Mouse (Mus musculus): ENCODE measurements around the gene Paqr9. TPM values are rescaled to one million over a fixed set of nuclear protein-coding genes. Genes with fewer than 3 reads are reported as not detected.

The Paqr9 gene
- polyA plus RNA-seq, 1 experiment from 2014 or later, result 63.6 TPM

DNA sequence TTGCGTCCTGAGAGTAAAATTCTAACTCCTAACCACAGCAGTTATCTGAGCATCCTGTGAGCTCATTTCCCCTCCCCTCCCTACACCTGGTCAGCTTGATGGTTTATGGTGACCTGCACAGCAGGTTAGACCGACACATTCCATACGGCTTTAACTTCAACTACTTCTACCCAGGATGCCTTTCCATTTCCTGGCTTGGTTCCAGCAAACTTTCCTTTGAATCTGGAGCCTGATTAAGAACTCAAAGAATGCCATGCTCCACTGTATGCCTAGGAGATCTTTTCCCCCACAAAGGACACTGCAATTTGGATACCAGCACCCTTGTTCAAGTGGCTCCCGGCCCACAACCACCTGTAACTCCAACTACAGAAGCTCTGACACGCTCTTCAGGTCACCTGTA, 38.9 kb upstream of the Paqr9 start:
- H3K4me3 ChIP-seq (ENCODE audit: low read depth, low read length), result no peak overlapping the region
- no peaks in the 10 kb centered on the region for H3K4me1 ChIP-seq (ENCODE audit: insufficient read depth)
- H3K27ac ChIP-seq (ENCODE audit: low read depth), result no peak overlapping the region
- H3K27me3 ChIP-seq (ENCODE audit: insufficient read depth, low read length), result no peaks in the 10 kb centered on the region
- no peaks in the 10 kb centered on the region for H3K36me3 ChIP-seq (replicated peaks; ENCODE audit: insufficient read depth, low read length)
- TF ChIP-seq EP300 (IDR thresholded peaks at IDR 0.05; ENCODE audit: low read depth), result no peak
- no peak for TF ChIP-seq CTCF (IDR thresholded peaks at IDR 0.05; ENCODE audit: low read depth)
- DNase-seq (no peak), ATAC-seq (no peak)
- no peak overlapping the region for H3K9ac ChIP-seq (replicated peaks)
- no peaks in the 10 kb centered on the region for H3K9me3 ChIP-seq (ENCODE audit: low read length)
- no peak overlapping the region for H3K4me2 ChIP-seq (ENCODE audit: low read depth, low read length)
- 79% methylated on average over 5 of the region's 5 CpGs for WGBS (ENCODE audit: insufficient replicate concordance)

DNA sequence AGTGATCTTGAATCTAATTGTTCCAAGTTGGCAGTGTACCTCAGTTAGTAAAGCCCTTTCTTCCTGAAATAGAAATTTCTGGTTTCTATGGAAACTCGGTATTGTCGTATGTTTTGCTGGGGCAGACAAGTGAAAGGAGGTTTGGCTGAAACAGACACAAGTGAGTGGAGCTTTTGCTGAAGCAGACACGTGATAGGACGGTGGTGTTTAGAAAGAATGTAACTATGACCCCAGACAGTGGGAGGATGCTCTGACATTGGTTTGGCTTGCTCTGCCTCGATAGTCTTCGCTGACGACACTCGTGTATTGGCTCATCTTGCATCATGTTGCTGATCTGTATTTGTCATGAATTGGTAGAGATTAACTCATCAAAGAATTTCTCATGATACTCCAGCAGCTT, 38.4 kb upstream of the Paqr9 start:
- no peak for TF ChIP-seq EP300 (IDR thresholded peaks at IDR 0.05; ENCODE audit: low read depth)
- no peak for TF ChIP-seq CTCF (IDR thresholded peaks at IDR 0.05; ENCODE audit: low read depth)
- no peaks in the 10 kb centered on the region for H3K27me3 ChIP-seq (ENCODE audit: insufficient read depth, low read length)
- H3K9ac ChIP-seq (replicated peaks), result no peak overlapping the region
- no peak overlapping the region for H3K4me2 ChIP-seq (ENCODE audit: low read depth, low read length)
- ATAC-seq (no peak), DNase-seq (no peak)
- H3K36me3 ChIP-seq (replicated peaks; ENCODE audit: insufficient read depth, low read length), result no peaks in the 10 kb centered on the region
- no peaks in the 10 kb centered on the region for H3K4me1 ChIP-seq (ENCODE audit: insufficient read depth)
- no peaks in the 10 kb centered on the region for H3K9me3 ChIP-seq (ENCODE audit: low read length)
- H3K4me3 ChIP-seq (ENCODE audit: low read depth, low read length), result no peak overlapping the region
- H3K27ac ChIP-seq (ENCODE audit: low read depth), result no peak overlapping the region
- WGBS (ENCODE audit: insufficient replicate concordance), result 81% methylated on average over 8 of the region's 8 CpGs

DNA sequence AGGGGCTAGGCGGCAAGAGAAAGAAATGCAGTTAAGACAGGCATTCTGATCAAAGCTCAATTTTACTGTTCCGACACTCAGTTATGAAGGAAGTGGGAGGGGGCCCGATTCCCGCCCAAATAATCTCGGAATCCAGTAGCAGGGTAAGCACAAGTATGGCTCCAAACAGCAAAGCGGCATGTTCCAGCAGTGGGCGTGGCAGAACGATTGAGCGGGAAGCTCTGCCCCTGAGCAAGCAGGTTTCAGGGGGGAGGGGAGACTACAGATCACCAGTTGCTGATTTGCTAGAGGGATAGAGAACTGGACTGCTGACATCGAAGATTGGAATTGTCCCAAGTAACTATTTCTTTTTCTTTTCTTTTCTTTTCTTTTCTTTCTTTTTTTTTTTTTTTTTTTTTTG, 37.9 kb upstream of the Paqr9 start:
- Histone ChIP-seq H3K27ac (ENCODE audit: low read depth) (no peak overlapping the region), H3K4me1 (ENCODE audit: insufficient read depth) (no peaks in the 10 kb centered on the region), H3K9ac (replicated peaks) (no peak overlapping the region), H3K4me2 (ENCODE audit: low read depth, low read length) (no peak overlapping the region), H3K4me3 (ENCODE audit: low read depth, low read length) (no peak overlapping the region), H3K36me3 (replicated peaks; ENCODE audit: insufficient read depth, low read length) (no peaks in the 10 kb centered on the region), H3K27me3 (ENCODE audit: insufficient read depth, low read length) (no peaks in the 10 kb centered on the region), H3K9me3 (ENCODE audit: low read length) (no peaks in the 10 kb centered on the region)
- TF ChIP-seq CTCF (IDR thresholded peaks at IDR 0.05; ENCODE audit: low read depth) (no peak), EP300 (IDR thresholded peaks at IDR 0.05; ENCODE audit: low read depth) (no peak)
- WGBS (ENCODE audit: insufficient replicate concordance), result 46% methylated on average over 10 of the region's 10 CpGs
- peak; percentile 43 for DNase-seq
- no peak for ATAC-seq

DNA sequence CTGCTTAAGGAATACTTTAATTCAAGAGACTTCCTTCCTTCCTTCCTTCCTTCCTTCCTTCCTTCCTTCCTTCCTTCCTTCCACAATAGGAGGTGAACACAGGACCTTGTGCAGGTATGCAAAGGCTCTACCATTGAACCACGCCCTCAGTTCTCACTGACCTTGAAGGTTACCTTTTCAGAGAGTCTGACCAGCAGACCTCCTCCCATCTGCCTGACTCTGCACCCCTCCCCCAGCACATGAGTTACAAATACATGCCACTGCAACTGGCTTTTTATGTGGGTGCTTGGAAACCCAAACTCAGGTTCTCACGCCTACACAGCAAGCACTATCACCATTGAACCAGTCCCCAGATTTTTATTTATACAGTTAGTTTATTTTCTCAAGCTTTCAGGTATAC, 36.9 kb upstream of the Paqr9 start:
- no peak for ATAC-seq

DNA sequence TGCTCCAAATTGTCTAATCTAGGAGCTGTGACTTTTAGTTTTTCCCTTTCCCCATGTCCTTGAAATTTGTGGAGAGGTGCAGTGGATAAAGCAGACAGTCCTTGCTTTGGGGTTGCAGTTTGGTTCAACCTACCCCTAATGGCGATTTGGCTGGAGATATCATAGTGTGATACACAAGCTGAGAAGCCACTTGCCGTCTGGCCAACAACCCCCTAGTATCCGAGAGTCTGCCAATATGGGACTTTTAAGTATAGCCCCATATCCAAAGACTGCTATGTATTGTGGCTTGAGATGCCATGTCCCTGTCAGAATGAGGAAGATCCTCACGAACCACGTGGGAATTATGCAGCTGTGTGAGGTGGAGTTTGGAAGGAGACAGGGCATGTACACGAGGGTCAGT, 34.1 kb upstream of the Paqr9 start:
- no peak for ATAC-seq
- no peaks in the 10 kb centered on the region for H3K27me3 ChIP-seq (ENCODE audit: insufficient read depth, low read length)
- no peak overlapping the region for H3K9ac ChIP-seq (replicated peaks)
- no peaks in the 10 kb centered on the region for H3K9me3 ChIP-seq (ENCODE audit: low read length)
- no peaks in the 10 kb centered on the region for H3K4me1 ChIP-seq (ENCODE audit: insufficient read depth)
- no peak for DNase-seq
- TF ChIP-seq EP300 (IDR thresholded peaks at IDR 0.05; ENCODE audit: low read depth) (no peak), CTCF (IDR thresholded peaks at IDR 0.05; ENCODE audit: low read depth) (no peak)
- 72% methylated on average over 6 of the region's 6 CpGs for WGBS (ENCODE audit: insufficient replicate concordance)
- H3K4me2 ChIP-seq (ENCODE audit: low read depth, low read length), result no peak overlapping the region
- H3K4me3 ChIP-seq (ENCODE audit: low read depth, low read length), result no peak overlapping the region
- no peaks in the 10 kb centered on the region for H3K36me3 ChIP-seq (replicated peaks; ENCODE audit: insufficient read depth, low read length)
- no peak overlapping the region for H3K27ac ChIP-seq (ENCODE audit: low read depth)

More for the DNA sequence above, 36.9 kb upstream of the Paqr9 start:
- Histone ChIP-seq H3K4me3 (ENCODE audit: low read depth, low read length) (no peak overlapping the region), H3K9ac (replicated peaks) (no peak overlapping the region), H3K36me3 (replicated peaks; ENCODE audit: insufficient read depth, low read length) (no peaks in the 10 kb centered on the region), H3K27me3 (ENCODE audit: insufficient read depth, low read length) (no peaks in the 10 kb centered on the region), H3K4me1 (ENCODE audit: insufficient read depth) (no peaks in the 10 kb centered on the region), H3K27ac (ENCODE audit: low read depth) (no peak overlapping the region), H3K9me3 (ENCODE audit: low read length) (no peaks in the 10 kb centered on the region), H3K4me2 (ENCODE audit: low read depth, low read length) (no peak overlapping the region)
- DNase-seq, result no peak
- no peak for TF ChIP-seq CTCF (IDR thresholded peaks at IDR 0.05; ENCODE audit: low read depth)
- no peak for TF ChIP-seq EP300 (IDR thresholded peaks at IDR 0.05; ENCODE audit: low read depth)
- 77% methylated on average over 2 of the region's 2 CpGs for WGBS (ENCODE audit: insufficient replicate concordance)

DNA sequence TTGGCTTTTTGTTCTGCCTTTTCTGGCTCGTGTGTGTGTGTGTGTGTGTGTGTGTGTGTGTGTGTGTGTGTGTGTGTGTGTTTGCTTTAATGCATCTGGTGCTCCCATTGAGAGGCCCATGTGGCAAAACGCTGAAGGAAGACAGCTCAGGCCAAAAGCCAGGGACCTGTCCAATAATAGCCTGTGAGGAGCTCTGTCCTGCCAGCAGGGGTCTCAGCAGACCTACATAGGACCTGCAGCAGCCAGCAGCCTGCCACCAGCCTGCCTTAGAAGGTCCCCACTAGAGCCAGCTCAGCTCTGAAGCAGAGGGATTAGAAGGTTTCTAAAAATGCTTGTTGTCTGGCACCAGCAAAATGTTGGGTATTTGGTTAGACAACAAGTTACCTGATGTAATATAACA, 33.5 kb upstream of the Paqr9 start:
- H3K4me1 ChIP-seq (ENCODE audit: insufficient read depth), result no peaks in the 10 kb centered on the region
- no peaks in the 10 kb centered on the region for H3K36me3 ChIP-seq (replicated peaks; ENCODE audit: insufficient read depth, low read length)
- DNase-seq, result peak; percentile 41
- peak; percentile 55; the same call in 1 of the 2 replicates for ATAC-seq
- H3K4me2 ChIP-seq (ENCODE audit: low read depth, low read length), result no peak overlapping the region
- no peaks in the 10 kb centered on the region for H3K9me3 ChIP-seq (ENCODE audit: low read length)
- 8% methylated on average over 2 of the region's 2 CpGs for WGBS (ENCODE audit: insufficient replicate concordance)
- no peaks in the 10 kb centered on the region for H3K27me3 ChIP-seq (ENCODE audit: insufficient read depth, low read length)
- TF ChIP-seq CTCF (IDR thresholded peaks at IDR 0.05; ENCODE audit: low read depth) (peak; percentile 67), EP300 (IDR thresholded peaks at IDR 0.05; ENCODE audit: low read depth) (no peak)
- no peak overlapping the region for H3K27ac ChIP-seq (ENCODE audit: low read depth)
- no peak overlapping the region for H3K4me3 ChIP-seq (ENCODE audit: low read depth, low read length)
- no peak overlapping the region for H3K9ac ChIP-seq (replicated peaks)

DNA sequence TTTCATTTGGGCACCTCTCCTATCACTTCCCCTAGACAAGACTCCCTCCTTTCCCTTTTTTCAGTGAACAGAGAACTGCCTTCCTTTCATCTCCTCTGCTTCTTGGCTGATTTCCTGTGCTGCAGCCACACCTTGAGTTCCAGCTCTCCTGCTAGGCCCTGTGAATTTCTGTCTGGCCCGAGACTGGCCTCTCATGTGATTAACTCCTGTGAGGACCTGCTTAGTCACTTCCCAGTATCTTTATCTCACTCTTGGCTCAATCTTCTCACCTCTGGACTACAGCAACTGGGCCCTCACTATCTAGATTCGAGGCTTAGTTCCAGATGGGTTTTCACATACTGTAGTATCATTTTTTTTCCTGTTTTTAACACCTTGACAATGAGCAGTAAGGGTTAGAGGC, 31.8 kb upstream of the Paqr9 start:
- Histone ChIP-seq H3K27ac (ENCODE audit: low read depth) (no peak overlapping the region), H3K36me3 (replicated peaks; ENCODE audit: insufficient read depth, low read length) (no peaks in the 10 kb centered on the region), H3K4me1 (ENCODE audit: insufficient read depth) (no peaks in the 10 kb centered on the region), H3K4me2 (ENCODE audit: low read depth, low read length) (no peak overlapping the region), H3K27me3 (ENCODE audit: insufficient read depth, low read length) (no peaks in the 10 kb centered on the region), H3K4me3 (ENCODE audit: low read depth, low read length) (no peak overlapping the region), H3K9ac (replicated peaks) (no peak overlapping the region), H3K9me3 (ENCODE audit: low read length) (no peaks in the 10 kb centered on the region)
- ATAC-seq (no peak), DNase-seq (no peak)
- TF ChIP-seq EP300 (IDR thresholded peaks at IDR 0.05; ENCODE audit: low read depth) (no peak), CTCF (IDR thresholded peaks at IDR 0.05; ENCODE audit: low read depth) (no peak)
- 37% methylated on average over 2 of the region's 2 CpGs for WGBS (ENCODE audit: insufficient replicate concordance)
